Mouse (Mus musculus) lung, postnatal 14 days (tissue): ENCODE data around the gene Slc11a2.
"Not testable (repeated sequence)": the region's sequence is repeated elsewhere in the genome, so short reads cannot be mapped to it uniquely, and the experiment has no call there.

Experiments used
- DNase-seq: peaks from one replicate; pipeline ENCODE4 v3.0.0; 2021

Gene Slc11a2

GRCm38 (mm10) chr15:100346761-100347160, 78.1 kb downstream of the Slc11a2 start:
- no peak for DNase-seq

GRCm38 (mm10) chr15:100345484-100345883, 79.4 kb downstream of the Slc11a2 start:
- no peak for DNase-seq

DNA sequence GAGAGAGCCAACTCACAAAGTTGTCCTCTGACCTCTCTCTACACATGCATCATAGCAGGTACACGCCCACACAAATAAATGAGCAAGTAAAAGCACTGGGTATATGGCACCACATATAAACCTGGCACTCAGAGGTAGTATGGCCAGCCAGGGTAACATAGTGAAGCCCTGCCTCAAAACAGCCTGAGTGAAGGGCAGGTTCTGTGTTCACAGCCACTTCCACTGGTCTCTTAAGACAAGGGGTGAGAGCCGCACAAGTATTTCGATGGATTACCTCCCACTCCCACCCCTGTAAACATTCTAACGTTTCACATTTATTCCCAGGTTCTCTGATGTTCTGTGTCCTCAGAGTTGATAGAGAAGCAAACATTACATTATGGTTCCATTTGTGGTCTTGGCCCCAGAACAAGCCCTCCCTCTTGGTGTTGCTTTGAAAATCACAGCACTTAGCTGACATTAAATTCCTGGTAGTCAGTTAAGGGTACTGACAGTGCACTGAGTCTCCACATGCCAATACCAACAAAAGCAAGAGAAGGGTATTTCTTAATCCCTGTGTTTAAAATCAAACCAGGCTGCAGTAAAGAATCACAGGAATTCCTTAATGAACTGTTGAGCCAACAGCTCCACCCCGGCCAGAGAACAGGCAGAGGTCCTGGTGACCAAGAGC, 83.4 kb downstream of the Slc11a2 start:
- DNase-seq: not testable (repeated sequence)
